Mouse (Mus musculus) lung, postnatal 0 days (tissue): ENCODE data around the gene Agtpbp1.

Experiments used
- CTCF ChIP-seq: IDR thresholded peaks from 2 replicates; pipeline ENCODE4 v1.5.1; 2016; ENCODE audit warnings: antibody characterized with exemption, mild to moderate bottlenecking
- EP300 ChIP-seq: IDR thresholded peaks from 2 replicates; pipeline ENCODE4 v1.6.1; 2016; ENCODE audit warnings: antibody characterized with exemption, mild to moderate bottlenecking, control low read depth

DNA sequence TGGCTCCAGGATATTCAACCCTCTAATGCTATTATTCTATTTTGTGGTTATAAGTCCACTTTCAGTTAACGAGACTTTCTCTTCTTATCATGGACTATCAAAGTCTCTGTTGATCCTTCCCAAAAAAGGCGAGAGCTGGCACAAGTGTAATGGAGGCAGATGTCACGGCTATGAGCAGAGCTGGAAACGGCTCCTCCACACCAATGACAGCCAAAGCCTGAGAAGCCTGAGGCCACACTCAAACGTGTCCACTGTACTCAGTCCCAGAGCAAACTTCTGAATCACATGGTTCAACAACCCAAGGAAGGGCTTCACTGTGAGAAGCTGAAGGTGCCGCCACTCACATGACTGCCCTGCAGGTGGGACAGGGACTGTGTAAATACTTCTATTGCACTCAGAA lies 51.7 kb downstream of the Agtpbp1 start:
- no peak for TF ChIP-seq CTCF
- no peak for TF ChIP-seq EP300
